Mouse (Mus musculus): ENCODE data around the gene Snx9. TPM values are rescaled to one million over a fixed set of nuclear protein-coding genes. Genes with fewer than 3 reads are reported as not detected.

Gene Snx9
- polyA plus RNA-seq, 1 experiment from 2014 or later: 28.3 TPM

DNA sequence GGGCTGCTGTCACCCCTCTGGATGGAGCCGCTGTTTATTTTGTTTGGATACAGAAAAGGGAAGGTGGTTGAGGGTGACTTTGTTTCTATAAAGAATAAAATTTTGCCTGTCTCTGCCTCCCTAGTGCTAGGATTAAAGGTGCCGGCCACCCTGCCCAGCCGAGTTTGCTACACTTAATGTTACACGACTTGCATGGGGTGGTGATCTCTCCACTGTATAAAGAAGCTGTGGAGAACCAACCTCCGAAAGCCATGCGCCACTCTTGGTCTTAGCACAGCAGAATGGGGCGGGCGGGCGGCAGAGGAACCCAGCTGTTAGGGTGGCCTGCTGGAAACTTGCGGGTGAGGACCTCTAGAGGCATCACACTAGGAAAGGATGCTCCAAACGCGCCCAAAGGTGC, 98.7 kb downstream of the Snx9 start:
- Histone ChIP-seq H3K9me3 (no peaks in the 10 kb centered on the region), H3K4me1 (peaks cover 9% of the 10 kb centered on the region), H3K4me2 (replicated peaks) (0 out of 2 replicates have a peak overlapping the region, but pooled peaks have one; percentile 80), H3K27ac (no peak overlapping the region), H3K4me3 (no peak overlapping the region), H3K27me3 (peaks cover 40% of the 10 kb centered on the region), H3K36me3 (no peaks in the 10 kb centered on the region), H3K9ac (no peak overlapping the region)
- WGBS: 61% methylated on average over 12 of the region's 12 CpGs
- ATAC-seq (ENCODE audit: low FRiP score, low read depth): no peak

DNA sequence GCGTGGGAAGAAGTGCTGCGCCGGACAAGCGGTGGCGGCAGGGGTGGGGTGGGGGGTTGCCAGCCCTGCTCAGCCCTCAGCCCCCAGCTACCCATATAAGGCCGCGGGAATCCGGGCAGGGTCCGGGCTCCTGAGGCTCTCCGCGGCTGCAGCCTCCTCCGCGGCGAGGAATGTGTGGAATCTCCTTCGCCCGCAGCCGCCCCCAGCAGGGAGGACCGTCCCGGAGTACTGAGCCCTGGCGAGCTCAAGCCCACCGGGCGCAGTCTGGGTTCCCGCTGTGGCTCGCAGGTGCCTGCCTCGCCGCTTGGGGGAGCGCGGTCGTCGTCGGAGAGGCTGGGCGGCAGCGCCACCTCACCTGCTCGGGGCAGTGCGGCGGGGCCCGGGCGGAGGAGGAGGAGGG, 99.7 kb downstream of the Snx9 start:
- Histone ChIP-seq H3K4me1 (0 out of 2 replicates have a peak, but pooled peaks cover 5% of the 10 kb centered on the region), H3K27ac (no peak overlapping the region), H3K4me3 (peak overlapping the region; percentile 64), H3K9ac (peak overlapping the region; percentile 66), H3K9me3 (no peaks in the 10 kb centered on the region), H3K4me2 (replicated peaks) (peak overlapping the region; percentile 80), H3K27me3 (peaks cover 40% of the 10 kb centered on the region), H3K36me3 (no peaks in the 10 kb centered on the region)
- WGBS: under 1% methylated on average over 28 of the region's 38 CpGs
- peak; percentile 84 for ATAC-seq (ENCODE audit: low FRiP score, low read depth)

DNA sequence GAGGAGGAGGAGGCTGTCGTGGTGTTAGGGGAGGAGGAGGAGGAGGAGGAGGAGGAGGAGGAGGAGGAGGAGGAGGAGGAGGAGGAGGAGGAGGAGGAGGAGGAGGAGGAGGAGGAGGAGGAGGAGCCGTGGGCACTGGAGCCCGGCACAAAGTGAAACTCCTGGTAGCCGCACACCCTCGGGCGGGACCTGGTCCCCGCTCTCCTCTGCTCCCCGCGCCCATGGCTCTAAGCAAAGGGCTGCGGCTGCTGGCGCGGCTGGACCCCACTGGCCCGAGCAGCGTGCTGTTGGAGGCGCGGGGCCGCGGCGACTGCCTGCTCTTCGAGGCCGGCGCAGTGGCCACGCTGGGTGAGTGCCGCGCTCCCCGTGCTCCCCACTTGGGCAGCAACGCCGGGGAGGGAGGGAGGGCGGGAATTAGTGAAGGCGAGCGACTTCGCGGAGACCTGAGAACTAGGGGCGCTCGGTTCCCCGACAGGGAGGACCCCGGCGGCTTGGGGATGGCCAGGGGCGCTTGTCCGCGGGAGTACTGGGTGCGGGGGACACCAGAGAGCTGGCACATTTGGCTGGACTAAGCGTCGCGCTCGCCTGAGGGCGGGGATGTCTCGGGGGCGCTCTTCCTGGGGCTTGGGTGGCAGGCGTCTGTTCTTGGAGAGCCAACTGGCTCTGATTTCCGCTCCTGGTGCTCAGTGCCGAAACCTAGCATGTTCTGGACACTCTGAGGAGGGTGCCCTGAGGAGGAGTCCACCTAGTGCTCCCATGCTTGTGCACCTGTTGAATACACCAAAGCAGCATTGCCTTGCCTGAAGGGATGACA, 100.3 kb downstream of the Snx9 start, which contains the start of gene Synj2:
Gene Synj2 (plus strand): TSS at position 51 of the 814 bp plus-strand sequence.
- 0 out of 2 replicates have a peak, but pooled peaks cover 5% of the 10 kb centered on the region for H3K4me1 ChIP-seq
- H3K4me3 ChIP-seq: peak within 1 kb of the TSS; percentile 64
- peak; percentile 74 for ATAC-seq (ENCODE audit: low FRiP score, low read depth)
- peaks cover 40% of the 10 kb centered on the region for H3K27me3 ChIP-seq
- H3K9me3 ChIP-seq: no peaks in the 10 kb centered on the region
- H3K9ac ChIP-seq: peak within 1 kb of the TSS; percentile 68
- under 1% methylated on average over 46 of the region's 52 CpGs for WGBS
- H3K4me2 ChIP-seq (replicated peaks): peak within 1 kb of the TSS; percentile 80
- no peaks in the 10 kb centered on the region for H3K36me3 ChIP-seq
- no peak within 1 kb of the TSS for H3K27ac ChIP-seq

DNA sequence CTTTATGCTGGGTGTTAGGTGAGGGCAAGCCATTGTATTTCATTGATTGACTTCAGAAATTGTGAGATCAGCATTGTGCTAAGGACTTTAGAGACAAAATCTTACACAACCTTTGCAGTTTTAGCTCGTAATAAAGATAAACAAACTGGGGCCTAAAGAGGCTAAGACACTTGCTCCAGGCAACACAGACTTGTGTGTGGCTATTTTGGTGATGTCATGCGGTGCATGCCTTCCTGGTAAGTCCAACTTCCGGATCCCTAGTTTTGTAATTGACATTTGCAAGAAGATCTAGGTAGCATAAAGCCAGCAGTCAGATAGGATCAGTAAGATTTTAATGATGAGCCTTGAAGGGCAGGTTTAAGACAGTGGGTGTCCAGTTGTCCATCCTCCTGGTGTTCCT, 101.0 kb downstream of the Snx9 start:
- H3K9me3 ChIP-seq: no peaks in the 10 kb centered on the region

DNA sequence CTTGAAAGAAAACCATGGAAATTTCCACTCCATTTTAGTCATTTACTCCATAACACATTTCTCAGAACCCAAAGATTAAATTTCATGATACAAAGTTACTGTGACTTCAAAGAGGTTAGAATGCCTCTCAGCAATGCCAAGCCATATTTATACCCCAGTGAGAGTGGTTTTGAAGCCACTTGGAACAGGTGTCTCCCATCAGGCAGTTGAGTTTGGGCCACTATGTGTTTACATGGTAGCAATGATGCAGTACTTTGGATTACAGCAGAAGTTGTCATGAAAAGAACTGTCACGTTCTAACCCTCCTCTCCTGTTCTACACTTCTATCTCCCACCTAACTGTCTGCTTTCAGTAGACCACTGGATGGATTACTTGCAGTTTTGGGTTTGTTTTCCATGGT, 101.9 kb downstream of the Snx9 start:
- peaks cover 38% of the 10 kb centered on the region for H3K27me3 ChIP-seq
- H3K4me2 ChIP-seq (replicated peaks): no peak overlapping the region
- ATAC-seq (ENCODE audit: low FRiP score, low read depth): no peak
- H3K4me3 ChIP-seq: no peak overlapping the region
- no peaks in the 10 kb centered on the region for H3K9me3 ChIP-seq
- H3K4me1 ChIP-seq: 0 out of 2 replicates have a peak, but pooled peaks cover 5% of the 10 kb centered on the region
- H3K9ac ChIP-seq: no peak overlapping the region
- 78% methylated on average over 1 of the region's 1 CpGs for WGBS
- H3K36me3 ChIP-seq: no peaks in the 10 kb centered on the region
- H3K27ac ChIP-seq: no peak overlapping the region

More for the DNA sequence above, 101.0 kb downstream of the Snx9 start:
- H3K27me3 ChIP-seq: peaks cover 40% of the 10 kb centered on the region
- no peak overlapping the region for H3K9ac ChIP-seq
- H3K4me3 ChIP-seq: peak overlapping the region; percentile 64
- H3K4me1 ChIP-seq: 0 out of 2 replicates have a peak, but pooled peaks cover 5% of the 10 kb centered on the region
- ATAC-seq (ENCODE audit: low FRiP score, low read depth): no peak
- peak overlapping the region; percentile 80 for H3K4me2 ChIP-seq (replicated peaks)
- H3K27ac ChIP-seq: no peak overlapping the region
- H3K36me3 ChIP-seq: no peaks in the 10 kb centered on the region
- 68% methylated on average over 3 of the region's 3 CpGs for WGBS

DNA sequence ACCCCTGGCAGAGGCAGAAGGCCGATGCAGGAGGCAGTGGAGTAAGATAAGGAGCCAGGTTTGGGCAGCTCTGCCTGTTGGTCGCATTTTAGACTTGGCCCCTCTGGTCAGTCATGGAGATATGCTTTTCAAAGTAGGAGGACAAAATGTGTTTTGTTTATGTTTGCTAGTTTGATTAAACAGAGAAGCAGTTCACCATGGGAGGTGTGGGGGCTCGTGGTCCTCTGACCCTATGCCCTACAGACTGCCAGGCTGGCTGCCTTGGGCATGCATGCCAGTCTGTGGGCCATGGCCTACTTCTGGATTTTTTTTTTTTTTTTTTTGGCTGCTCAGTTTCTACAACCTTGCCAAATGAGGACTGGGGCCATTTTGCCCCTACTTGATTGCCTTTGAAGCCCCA, 105.9 kb downstream of the Snx9 start:
- Histone ChIP-seq H3K27ac (no peak overlapping the region), H3K4me1 (no peaks in the 10 kb centered on the region), H3K36me3 (no peaks in the 10 kb centered on the region), H3K27me3 (peaks cover 11% of the 10 kb centered on the region), H3K4me2 (replicated peaks) (no peak overlapping the region), H3K9me3 (no peaks in the 10 kb centered on the region), H3K9ac (no peak overlapping the region), H3K4me3 (no peak overlapping the region)
- no peak for ATAC-seq (ENCODE audit: low FRiP score, low read depth)
- WGBS: 79% methylated on average over 3 of the region's 3 CpGs

DNA sequence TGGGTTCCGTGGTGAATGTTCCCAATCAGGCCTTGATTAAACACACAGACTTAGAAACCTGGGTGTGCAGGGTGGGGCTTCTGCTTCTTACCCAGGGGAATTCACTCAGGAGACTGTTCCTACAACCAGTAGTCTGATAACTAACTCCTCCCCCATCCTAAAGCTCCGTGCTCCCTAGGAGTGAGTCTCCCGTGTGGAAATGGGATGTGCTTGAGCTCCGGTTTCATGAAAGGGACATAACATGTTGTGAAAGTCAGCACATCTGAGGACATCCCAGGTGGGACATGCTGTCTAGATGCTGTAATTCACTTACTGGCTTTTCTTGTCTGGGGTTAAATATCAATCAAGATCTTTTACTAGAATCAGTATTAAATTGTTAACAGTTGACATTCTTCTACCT, 111.3 kb downstream of the Snx9 start:
- no peak for ATAC-seq (ENCODE audit: low FRiP score, low read depth)
- Histone ChIP-seq H3K9me3 (no peaks in the 10 kb centered on the region), H3K4me3 (no peak overlapping the region), H3K36me3 (no peaks in the 10 kb centered on the region), H3K27ac (no peak overlapping the region), H3K9ac (no peak overlapping the region), H3K4me1 (no peaks in the 10 kb centered on the region), H3K27me3 (no peaks in the 10 kb centered on the region), H3K4me2 (replicated peaks) (no peak overlapping the region)
- WGBS: 85% methylated on average over 4 of the region's 4 CpGs

DNA sequence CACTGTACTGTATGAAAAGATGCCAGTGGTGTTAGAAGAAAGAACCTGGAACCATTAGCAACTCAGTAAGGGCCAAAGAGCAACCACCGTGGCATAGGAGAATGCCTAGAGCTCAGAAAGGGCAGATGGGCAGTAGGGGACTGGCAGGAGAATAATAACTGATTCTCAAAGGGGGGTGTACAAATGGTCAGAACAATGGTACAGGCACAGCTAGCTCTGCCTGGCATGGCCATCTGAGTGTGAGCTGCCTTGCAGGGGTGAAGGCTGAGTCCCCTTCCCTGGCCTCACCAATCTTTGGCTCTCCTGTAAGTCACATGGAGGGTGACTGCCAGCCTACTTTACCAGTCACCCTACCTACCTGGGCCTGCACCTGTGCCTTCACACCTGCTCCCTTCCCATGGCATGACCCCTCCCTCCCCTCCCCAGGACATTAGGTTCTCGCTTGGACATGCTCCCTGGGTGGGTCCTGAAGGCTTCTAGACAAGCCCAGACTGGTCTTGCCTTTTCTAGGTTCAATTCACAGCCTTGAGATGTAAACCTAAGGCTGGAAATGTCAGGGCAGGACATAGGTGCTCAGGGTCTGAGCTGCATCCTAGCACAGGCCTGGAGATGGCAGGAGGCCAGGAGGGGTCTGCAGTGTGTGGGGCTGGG, 115.3 kb downstream of the Snx9 start:
- no peak overlapping the region for H3K4me2 ChIP-seq (replicated peaks)
- peaks cover 14% of the 10 kb centered on the region; the same call in 1 of the 2 replicates for H3K4me1 ChIP-seq
- no peaks in the 10 kb centered on the region for H3K9me3 ChIP-seq
- no peak for ATAC-seq (ENCODE audit: low FRiP score, low read depth)
- H3K27ac ChIP-seq: no peak overlapping the region
- H3K27me3 ChIP-seq: 0 out of 2 replicates have a peak, but pooled peaks cover 4% of the 10 kb centered on the region
- 85% methylated on average over 2 of the region's 2 CpGs for WGBS
- no peak overlapping the region for H3K4me3 ChIP-seq
- no peaks in the 10 kb centered on the region for H3K36me3 ChIP-seq
- H3K9ac ChIP-seq: no peak overlapping the region

DNA sequence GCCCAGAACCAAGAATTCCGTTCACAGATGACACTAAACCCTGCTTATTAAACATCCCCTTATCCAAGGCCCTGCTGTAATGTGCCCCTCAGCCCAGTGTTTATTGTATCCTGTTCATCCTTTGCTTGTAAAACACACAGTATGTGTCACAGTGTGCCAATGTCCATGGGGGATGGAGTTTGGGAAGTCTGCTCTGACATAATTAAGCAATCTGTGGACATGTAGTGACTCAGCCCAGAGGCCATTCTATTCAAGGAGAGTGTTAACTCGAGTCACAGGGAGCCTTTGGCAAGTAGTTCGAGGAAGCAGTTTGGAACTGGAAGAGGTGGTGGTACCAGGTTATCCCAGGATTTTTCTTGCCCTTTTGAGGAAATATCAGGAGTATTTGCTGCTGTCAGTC, 116.0 kb downstream of the Snx9 start:
- Histone ChIP-seq H3K4me1 (peaks cover 14% of the 10 kb centered on the region; the same call in 1 of the 2 replicates), H3K9ac (no peak overlapping the region), H3K36me3 (no peaks in the 10 kb centered on the region), H3K27ac (no peak overlapping the region), H3K9me3 (no peaks in the 10 kb centered on the region), H3K27me3 (0 out of 2 replicates have a peak, but pooled peaks cover 4% of the 10 kb centered on the region), H3K4me2 (replicated peaks) (no peak overlapping the region), H3K4me3 (no peak overlapping the region)
- ATAC-seq (ENCODE audit: low FRiP score, low read depth): no peak
- 51% methylated on average over 3 of the region's 3 CpGs for WGBS

DNA sequence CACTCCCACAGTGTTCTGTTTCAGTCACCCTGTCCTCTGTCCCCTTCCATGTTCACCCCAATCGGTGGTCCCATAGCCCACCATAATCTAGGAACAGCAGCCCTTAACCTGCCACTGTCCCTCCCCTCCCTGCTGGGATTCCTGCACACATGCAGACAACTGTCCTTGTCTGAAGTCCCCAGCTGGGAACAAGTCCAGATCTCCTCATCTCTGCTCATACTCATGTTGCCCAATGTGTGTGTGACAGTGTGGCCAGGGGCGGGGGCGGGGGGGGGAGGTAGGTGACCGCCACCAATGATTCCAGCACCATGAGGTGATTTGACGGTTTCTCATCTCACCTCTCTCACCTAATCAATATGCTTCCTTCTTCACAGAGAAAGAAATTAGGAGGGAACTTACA, 117.1 kb downstream of the Snx9 start:
- H3K4me3 ChIP-seq: no peak overlapping the region
- H3K27me3 ChIP-seq: 0 out of 2 replicates have a peak, but pooled peaks cover 4% of the 10 kb centered on the region
- H3K4me1 ChIP-seq: peaks cover 14% of the 10 kb centered on the region; the same call in 1 of the 2 replicates
- no peaks in the 10 kb centered on the region for H3K36me3 ChIP-seq
- no peak for ATAC-seq (ENCODE audit: low FRiP score, low read depth)
- no peak overlapping the region for H3K4me2 ChIP-seq (replicated peaks)
- H3K9ac ChIP-seq: no peak overlapping the region
- 86% methylated on average over 5 of the region's 5 CpGs for WGBS
- H3K27ac ChIP-seq: no peak overlapping the region
- H3K9me3 ChIP-seq: no peaks in the 10 kb centered on the region

DNA sequence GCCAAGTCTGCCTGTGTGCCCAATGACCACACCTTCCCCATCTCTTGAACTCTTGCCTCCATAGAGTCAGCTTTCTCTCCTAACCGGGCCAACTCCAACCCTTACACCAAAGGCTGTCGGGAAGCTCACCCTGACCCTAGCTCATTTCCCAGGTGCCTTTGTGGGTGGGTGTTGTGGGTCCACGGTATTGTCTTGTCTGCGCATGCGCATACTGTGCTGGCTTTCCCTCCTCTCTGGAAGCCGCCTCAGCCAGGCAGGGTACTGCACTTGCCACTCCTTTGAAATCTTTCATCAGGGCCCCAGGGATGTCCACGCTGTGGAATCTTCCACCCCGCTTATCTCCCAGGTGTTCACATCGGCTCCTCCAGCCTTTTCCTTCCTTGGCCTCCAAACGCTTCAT, 117.5 kb downstream of the Snx9 start:
- no peak overlapping the region for H3K4me2 ChIP-seq (replicated peaks)
- no peaks in the 10 kb centered on the region for H3K9me3 ChIP-seq
- H3K9ac ChIP-seq: no peak overlapping the region
- no peak overlapping the region for H3K27ac ChIP-seq
- 74% methylated on average over 10 of the region's 10 CpGs for WGBS
- no peak overlapping the region for H3K4me3 ChIP-seq
- no peak for ATAC-seq (ENCODE audit: low FRiP score, low read depth)
- 0 out of 2 replicates have a peak, but pooled peaks cover 4% of the 10 kb centered on the region for H3K27me3 ChIP-seq
- peaks cover 14% of the 10 kb centered on the region; the same call in 1 of the 2 replicates for H3K4me1 ChIP-seq
- no peaks in the 10 kb centered on the region for H3K36me3 ChIP-seq

DNA sequence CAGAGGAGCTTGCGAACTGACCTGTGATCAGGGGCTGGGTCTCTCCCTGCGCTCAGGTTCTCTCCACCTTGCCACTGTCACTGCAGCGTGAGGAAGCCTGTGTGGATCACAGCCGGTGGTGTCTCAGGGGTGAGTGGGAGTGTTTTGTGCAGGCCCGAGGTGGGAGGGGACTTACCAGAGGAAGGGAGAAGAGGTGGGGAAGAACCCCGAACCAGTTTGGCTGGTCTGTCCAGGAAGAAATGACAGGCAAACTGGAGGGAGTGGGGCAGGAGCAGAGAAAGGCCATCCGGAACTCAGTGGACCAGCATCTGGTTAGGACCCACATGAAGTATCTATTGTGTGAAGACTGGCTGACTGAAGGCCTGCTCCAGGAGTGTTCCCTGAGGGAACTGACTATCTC, 118.0 kb downstream of the Snx9 start:
- Histone ChIP-seq H3K4me2 (replicated peaks) (no peak overlapping the region), H3K4me3 (no peak overlapping the region)

More for the DNA sequence above, 118.0 kb downstream of the Snx9 start:
- whole genome bisulfite sequencing: 63% methylated on average over 7 of the region's 7 CpGs
- Histone ChIP-seq H3K9me3 (no peaks in the 10 kb centered on the region), H3K9ac (no peak overlapping the region), H3K36me3 (no peaks in the 10 kb centered on the region), H3K4me1 (peaks cover 14% of the 10 kb centered on the region; the same call in 1 of the 2 replicates), H3K27me3 (0 out of 2 replicates have a peak, but pooled peaks cover 4% of the 10 kb centered on the region), H3K27ac (no peak overlapping the region)
- no peak for ATAC-seq (ENCODE audit: low FRiP score, low read depth)
